Mouse (Mus musculus): ENCODE data around the gene Ctse. TPM values are rescaled to one million over a fixed set of nuclear protein-coding genes. Genes with fewer than 3 reads are reported as not detected.

Gene Ctse
- total RNA-seq (2023) = 10 to 100 TPM; 39.7 to 48.1 TPM

DNA sequence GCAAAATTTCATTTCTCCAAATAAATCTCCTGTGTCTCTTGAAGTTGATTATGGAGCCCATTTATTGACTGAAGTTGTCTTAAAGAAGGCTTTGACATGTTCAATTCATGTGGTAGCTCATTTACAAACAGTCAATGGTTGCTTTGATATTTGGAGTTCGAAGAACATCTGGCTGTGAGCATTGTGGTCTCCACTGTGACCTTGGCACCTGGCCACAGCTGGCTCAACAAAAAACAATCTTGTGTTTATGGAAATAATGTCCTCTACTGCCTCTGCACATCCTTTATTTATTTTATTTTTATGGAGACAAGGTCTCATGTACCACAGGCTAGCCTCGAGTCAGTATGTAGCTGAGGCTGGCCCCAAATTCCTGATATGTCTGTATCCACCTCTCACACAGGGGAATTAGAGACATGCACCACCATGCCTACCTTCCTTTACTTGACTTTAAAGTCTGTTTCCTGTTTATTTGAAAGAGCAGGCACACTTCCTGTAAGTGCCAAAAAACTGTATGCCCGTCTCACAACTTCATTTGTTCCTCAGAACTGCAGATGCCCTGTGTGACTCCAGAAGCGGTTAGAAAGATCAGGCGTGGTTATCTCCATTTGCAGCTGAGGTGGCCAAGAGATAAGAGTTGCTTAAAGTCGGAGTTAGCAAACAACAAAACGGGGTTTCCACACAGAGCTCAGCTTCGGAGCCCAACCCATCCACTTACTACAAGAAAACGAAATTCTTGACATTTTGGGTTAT lies at the start of gene Ctse:
Ctse (plus strand) TSS at position 516 of the 750 bp plus-strand sequence.

DNA sequence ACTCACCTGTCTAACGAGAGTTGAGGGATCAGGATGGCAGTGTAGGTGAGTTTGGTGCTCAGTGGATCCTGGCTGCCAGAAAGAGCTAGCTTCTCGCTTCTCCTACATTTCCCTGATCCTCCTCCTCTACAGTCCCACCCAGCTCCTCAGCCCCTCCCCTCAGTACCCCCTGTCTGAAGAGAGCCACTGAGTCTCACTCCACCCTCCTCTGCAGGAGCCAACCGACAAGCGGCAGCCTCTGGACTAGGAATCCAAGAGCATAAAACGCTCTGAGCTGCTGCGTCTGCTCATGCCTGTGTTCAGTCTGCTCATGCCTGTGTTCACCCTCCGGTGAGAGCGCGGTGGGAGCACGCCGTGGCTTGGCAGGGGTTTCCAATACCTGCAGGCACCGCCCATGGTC lies 39.2 kb upstream of the Ctse start, which contains the start of gene Avpr1b:
Avpr1b (plus strand) TSS at position 335 of the 400 bp plus-strand sequence.

DNA sequence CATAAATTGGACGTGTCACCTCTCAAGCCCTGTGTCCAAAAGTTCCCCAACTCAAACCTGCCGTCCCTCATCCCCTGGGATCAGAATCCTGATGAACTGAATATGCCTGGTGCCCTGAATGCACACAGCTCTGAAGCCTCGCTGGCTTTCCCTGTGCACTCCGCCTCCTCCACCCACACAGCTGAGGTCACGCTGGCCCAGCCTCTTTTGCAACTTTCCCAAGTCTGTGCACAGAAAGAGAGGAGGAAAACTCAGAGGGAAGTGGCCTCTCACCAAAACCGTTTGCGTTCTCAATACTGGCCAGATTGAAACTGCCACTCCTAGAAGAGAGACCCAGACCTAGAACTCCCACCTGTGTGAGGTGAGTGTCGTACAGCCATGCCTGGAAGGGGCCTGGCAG lies 50.4 kb downstream of the Ctse start, which contains the start of gene Rab7b:
Rab7b (plus strand) TSS at position 221 of the 400 bp plus-strand sequence.

Other genes with a start within 250 kb of the Ctse start
- gene Srgap2, start 111.0 kb upstream of the Ctse start, total RNA-seq (2023) = 100 to 1,000 TPM; 129 to 132 TPM
- under 1 TPM; 0.24 to 0.50 TPM for gene Fam72a, start 110.4 kb upstream of the Ctse start, total RNA-seq (2023)
- not detected for gene Avpr1b, start 39.1 kb upstream of the Ctse start, total RNA-seq (2023)
- 10 to 100 TPM; 20.0 to 21.9 TPM for gene Rab7b, start 50.4 kb downstream of the Ctse start, total RNA-seq (2023)
- gene Slc26a9, start 105.7 kb downstream of the Ctse start, total RNA-seq (2023) = not detected
- under 1 TPM in 1 of 2 experiments, not detected in 1; 0.30 TPM for gene Pm20d1, start 159.1 kb downstream of the Ctse start, total RNA-seq (2023)
- 10 to 100 TPM; 22.8 to 23.7 TPM for gene Slc41a1, start 189.2 kb downstream of the Ctse start, total RNA-seq (2023)
- gene Rab29, start 228.9 kb downstream of the Ctse start, total RNA-seq (2023) = 10 to 100 TPM; 49.4 to 49.7 TPM